Mouse (Mus musculus): Measurements from ENCODE around the gene Wrnip1. TPM values are rescaled to one million over a fixed set of nuclear protein-coding genes. Genes with fewer than 3 reads are reported as not detected.

Wrnip1 gene
- polyA plus RNA-seq, 1 experiment from 2014 or later, result 34.7 TPM

DNA sequence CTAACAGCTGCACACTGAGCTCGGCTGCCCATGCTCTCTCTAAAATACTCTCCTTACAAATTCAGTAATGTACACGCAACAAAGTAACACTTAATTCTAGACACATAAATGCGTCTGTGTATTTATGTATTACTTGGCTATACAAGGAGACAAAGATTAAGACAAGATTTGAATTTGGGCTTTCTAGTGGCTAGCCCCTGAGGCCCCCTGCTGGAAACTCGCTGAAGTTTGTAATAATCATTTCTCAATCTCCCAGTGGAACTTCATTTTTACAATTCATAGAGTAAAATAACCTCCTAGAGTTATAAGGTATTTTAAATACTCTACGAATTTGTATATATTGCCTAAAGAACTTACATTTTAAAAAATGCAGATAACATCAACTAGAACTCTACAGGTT lies 18.8 kb upstream of the Wrnip1 start:
- 68% methylated on average over 5 of the region's 5 CpGs for WGBS

DNA sequence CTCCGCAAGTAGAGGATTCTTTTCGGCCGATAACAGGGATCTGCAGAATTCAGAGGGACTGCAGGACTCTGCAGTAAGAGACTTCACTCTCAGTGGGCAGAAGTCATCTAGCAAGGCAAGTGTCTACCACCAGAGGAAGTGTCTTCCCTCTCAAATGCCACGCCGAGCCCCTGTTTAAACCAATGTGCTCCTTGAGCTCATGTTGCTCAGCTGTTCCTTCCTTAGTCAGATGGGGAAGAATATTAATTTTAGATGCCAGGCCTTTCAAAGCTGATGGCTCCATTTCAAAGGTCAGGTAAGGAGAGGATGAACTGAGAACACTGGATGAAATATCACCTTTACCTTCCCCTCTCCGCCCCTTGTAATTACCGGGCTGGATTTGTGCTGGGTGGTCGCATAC lies 18.0 kb upstream of the Wrnip1 start, which contains the start of gene Mylk4:
Gene Mylk4 (minus strand): TSS at position 139 of the 400 bp plus-strand sequence.
- 76% methylated on average over 8 of the region's 8 CpGs for WGBS
- H3K9me3 ChIP-seq, result no peaks in the 10 kb centered on the region
- no peak for ATAC-seq (ENCODE audit: insufficient number of reproducible peaks, insufficient read depth, low FRiP score, low TSS enrichment, low read depth)

More for the DNA sequence above, 18.8 kb upstream of the Wrnip1 start:
- H3K4me1 ChIP-seq (replicated peaks), result peaks cover 7% of the 10 kb centered on the region
- H3K9ac ChIP-seq (replicated peaks), result no peak overlapping the region
- H3K27me3 ChIP-seq, result no peaks in the 10 kb centered on the region; the same call in 1 of the 2 replicates
- H3K36me3 ChIP-seq, result no peaks in the 10 kb centered on the region
- ATAC-seq (ENCODE audit: insufficient number of reproducible peaks, insufficient read depth, low FRiP score, low TSS enrichment, low read depth), result no peak
- no peak overlapping the region for H3K4me3 ChIP-seq (replicated peaks)
- no peaks in the 10 kb centered on the region for H3K9me3 ChIP-seq
- no peak overlapping the region for H3K4me2 ChIP-seq
- H3K27ac ChIP-seq, result no peak overlapping the region

DNA sequence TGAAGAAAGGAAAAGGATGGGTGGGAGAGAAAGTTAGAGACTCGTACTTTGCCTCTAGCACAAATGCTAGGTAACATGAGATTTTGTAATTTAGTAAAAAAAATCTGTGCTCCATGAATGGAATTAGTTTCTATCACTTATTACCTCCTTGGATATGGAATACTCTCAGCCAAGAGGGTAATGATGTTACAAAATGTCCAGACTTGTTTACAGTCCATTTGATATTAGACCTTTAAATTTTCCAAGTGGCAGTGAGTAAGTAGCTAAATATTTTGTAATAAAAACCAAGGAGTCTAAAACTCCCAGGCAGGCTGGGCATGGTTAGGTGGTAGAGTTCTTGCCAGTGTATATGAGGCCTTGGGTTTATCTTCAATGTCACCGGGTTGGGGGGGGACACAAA lies 14.3 kb upstream of the Wrnip1 start:
- H3K9me3 ChIP-seq, result no peaks in the 10 kb centered on the region
- no peak overlapping the region for H3K4me3 ChIP-seq (replicated peaks)
- H3K27ac ChIP-seq, result no peak overlapping the region
- H3K4me1 ChIP-seq (replicated peaks), result no peaks in the 10 kb centered on the region
- H3K36me3 ChIP-seq, result no peaks in the 10 kb centered on the region
- ATAC-seq (ENCODE audit: insufficient number of reproducible peaks, insufficient read depth, low FRiP score, low TSS enrichment, low read depth), result no peak
- WGBS, result 71% methylated on average over 2 of the region's 2 CpGs
- H3K4me2 ChIP-seq, result no peak overlapping the region
- H3K9ac ChIP-seq (replicated peaks), result no peak overlapping the region
- no peaks in the 10 kb centered on the region; the same call in 1 of the 2 replicates for H3K27me3 ChIP-seq

More for the DNA sequence above, 18.0 kb upstream of the Wrnip1 start, which contains the start of gene Mylk4:
- Histone ChIP-seq H3K4me1 (replicated peaks) (peaks cover 3% of the 10 kb centered on the region), H3K4me3 (replicated peaks) (no peak within 1 kb of the TSS), H3K9ac (replicated peaks) (no peak within 1 kb of the TSS), H3K27ac (no peak within 1 kb of the TSS), H3K4me2 (no peak within 1 kb of the TSS), H3K36me3 (no peaks in the 10 kb centered on the region), H3K27me3 (no peaks in the 10 kb centered on the region; the same call in 1 of the 2 replicates)

DNA sequence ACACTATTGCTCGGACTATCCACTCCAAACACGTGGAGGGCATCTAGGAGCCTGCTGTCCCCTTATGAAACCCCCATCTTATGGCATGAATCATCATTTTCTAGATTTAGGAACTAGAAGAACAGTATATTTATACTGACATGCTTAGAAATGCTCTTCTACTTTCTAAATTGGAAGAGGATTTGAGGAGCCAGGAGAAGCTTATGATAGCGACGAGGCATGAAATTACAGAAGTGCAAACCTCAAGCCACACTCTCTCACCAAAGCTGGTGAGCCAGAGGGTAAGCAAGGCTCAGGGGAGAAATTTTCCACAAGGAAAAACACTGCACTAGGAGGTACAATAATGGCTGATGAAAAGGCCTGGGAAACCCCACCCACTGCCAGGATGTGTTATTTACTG lies 12.1 kb upstream of the Wrnip1 start:
- Histone ChIP-seq H3K9me3 (no peaks in the 10 kb centered on the region), H3K27me3 (no peaks in the 10 kb centered on the region), H3K4me1 (replicated peaks) (no peaks in the 10 kb centered on the region), H3K36me3 (no peaks in the 10 kb centered on the region), H3K9ac (replicated peaks) (no peak overlapping the region), H3K4me2 (no peak overlapping the region), H3K4me3 (replicated peaks) (no peak overlapping the region), H3K27ac (no peak overlapping the region)
- no peak for ATAC-seq (ENCODE audit: insufficient number of reproducible peaks, insufficient read depth, low FRiP score, low TSS enrichment, low read depth)
- WGBS, result 77% methylated on average over 4 of the region's 4 CpGs

DNA sequence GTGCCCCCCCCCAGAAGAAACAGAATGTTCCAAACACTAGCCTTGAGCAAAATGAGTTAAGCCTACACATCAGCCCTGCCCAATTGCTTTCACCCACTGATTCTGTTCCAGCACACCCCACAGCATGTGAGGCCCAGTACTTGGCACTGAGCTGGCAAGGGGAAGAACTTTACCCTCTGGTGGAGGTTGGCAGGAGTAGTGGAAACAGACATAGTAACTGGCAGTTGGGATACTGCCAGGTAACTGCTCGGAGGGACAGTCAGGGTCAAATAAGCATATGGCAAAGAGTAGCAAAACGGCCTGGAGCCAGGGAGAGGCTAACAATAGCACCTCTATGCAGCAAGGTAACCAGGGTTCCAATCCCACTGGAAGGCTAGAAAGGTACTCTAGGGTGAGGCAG lies 7.2 kb upstream of the Wrnip1 start:
- WGBS, result 77% methylated on average over 2 of the region's 2 CpGs
- Histone ChIP-seq H3K27me3 (no peaks in the 10 kb centered on the region), H3K9me3 (no peaks in the 10 kb centered on the region), H3K4me3 (replicated peaks) (no peak overlapping the region), H3K4me1 (replicated peaks) (peaks cover 9% of the 10 kb centered on the region; the same call in 1 of the 2 replicates), H3K36me3 (no peaks in the 10 kb centered on the region), H3K27ac (no peak overlapping the region), H3K9ac (replicated peaks) (no peak overlapping the region), H3K4me2 (no peak overlapping the region)
- ATAC-seq (ENCODE audit: insufficient number of reproducible peaks, insufficient read depth, low FRiP score, low TSS enrichment, low read depth), result no peak

DNA sequence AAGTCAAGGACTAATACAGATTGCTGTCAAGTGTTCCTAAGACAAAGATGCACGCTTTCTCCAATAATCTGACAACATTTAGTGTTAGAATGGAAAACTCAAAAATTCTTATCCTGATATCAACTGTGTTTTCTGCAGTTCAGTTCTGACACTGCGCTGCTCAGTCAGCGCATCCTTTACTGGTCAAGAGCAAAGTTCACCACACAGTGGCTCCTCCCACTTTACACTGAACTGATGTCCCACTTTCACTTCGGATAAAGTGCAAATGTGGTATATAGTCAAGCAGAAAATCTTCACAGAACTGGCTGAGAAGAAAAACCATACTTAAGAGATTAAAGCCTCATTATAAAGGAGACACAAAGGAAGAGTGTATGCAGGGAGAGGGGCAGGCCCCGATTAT lies 6.7 kb upstream of the Wrnip1 start:
- Histone ChIP-seq H3K27ac (no peak overlapping the region), H3K9ac (replicated peaks) (no peak overlapping the region), H3K27me3 (no peaks in the 10 kb centered on the region), H3K4me1 (replicated peaks) (peaks cover 9% of the 10 kb centered on the region; the same call in 1 of the 2 replicates), H3K36me3 (no peaks in the 10 kb centered on the region), H3K4me2 (no peak overlapping the region), H3K9me3 (no peaks in the 10 kb centered on the region), H3K4me3 (replicated peaks) (no peak overlapping the region)
- ATAC-seq (ENCODE audit: insufficient number of reproducible peaks, insufficient read depth, low FRiP score, low TSS enrichment, low read depth), result no peak
- WGBS, result 92% methylated on average over 5 of the region's 5 CpGs

DNA sequence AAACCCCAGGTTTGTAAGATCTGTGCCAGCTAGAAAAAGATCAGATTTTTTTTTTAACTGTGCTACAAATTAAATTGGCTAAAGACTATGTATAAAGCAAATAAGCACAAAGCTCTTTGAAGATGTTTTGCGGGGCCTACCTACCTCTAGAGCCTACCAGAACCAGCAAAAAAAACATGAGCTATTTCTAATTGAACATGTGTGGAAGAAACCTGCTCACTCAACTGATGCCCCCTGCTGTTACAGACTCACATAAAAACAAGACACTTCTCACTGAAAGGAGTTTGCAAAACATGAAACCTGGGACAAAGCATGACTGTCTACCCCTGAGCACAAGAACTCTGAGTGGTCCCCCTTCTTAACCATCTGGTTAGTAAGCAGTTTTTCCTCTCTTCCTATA lies 4.8 kb upstream of the Wrnip1 start:
- 0 out of 2 replicates have a peak, but pooled peaks have one; percentile 12 for ATAC-seq (ENCODE audit: insufficient number of reproducible peaks, insufficient read depth, low FRiP score, low TSS enrichment, low read depth)
- peaks cover 15% of the 10 kb centered on the region; the same call in 1 of the 2 replicates for H3K4me1 ChIP-seq (replicated peaks)
- no peak overlapping the region for H3K9ac ChIP-seq (replicated peaks)
- 45% methylated on average over 1 of the region's 1 CpGs for WGBS
- no peaks in the 10 kb centered on the region for H3K36me3 ChIP-seq
- H3K27me3 ChIP-seq, result no peaks in the 10 kb centered on the region
- no peak overlapping the region for H3K4me2 ChIP-seq
- H3K9me3 ChIP-seq, result no peaks in the 10 kb centered on the region
- peak overlapping the region; percentile 89 for H3K27ac ChIP-seq
- no peak overlapping the region for H3K4me3 ChIP-seq (replicated peaks)

DNA sequence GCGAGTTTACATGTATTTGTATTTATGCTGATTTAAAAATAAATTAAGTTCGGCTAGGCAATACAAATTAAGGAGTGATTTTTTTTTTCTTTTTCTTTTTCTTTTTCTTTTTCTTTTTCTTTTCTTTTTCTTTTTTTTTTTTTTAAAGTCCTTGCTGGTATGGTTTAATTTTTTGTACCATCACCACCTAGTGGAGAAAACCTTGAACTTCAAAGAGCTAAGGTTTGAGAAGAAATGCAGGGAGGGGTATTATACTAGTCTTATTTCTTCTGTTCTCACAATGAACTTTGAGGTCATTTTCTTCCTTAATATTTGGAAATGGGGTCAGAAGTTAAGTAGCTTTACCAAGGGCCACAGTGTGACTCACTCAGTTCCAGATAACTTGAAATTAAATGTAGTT lies 2.7 kb upstream of the Wrnip1 start:
- Histone ChIP-seq H3K27me3 (peaks cover 3% of the 10 kb centered on the region; the same call in 1 of the 2 replicates), H3K9ac (replicated peaks) (no peak overlapping the region), H3K4me1 (replicated peaks) (peaks cover 28% of the 10 kb centered on the region), H3K36me3 (no peaks in the 10 kb centered on the region), H3K4me2 (no peak overlapping the region), H3K27ac (no peak overlapping the region), H3K4me3 (replicated peaks) (no peak overlapping the region), H3K9me3 (no peaks in the 10 kb centered on the region)
- 67% methylated on average over 2 of the region's 2 CpGs for WGBS
- ATAC-seq (ENCODE audit: insufficient number of reproducible peaks, insufficient read depth, low FRiP score, low TSS enrichment, low read depth), result no peak

DNA sequence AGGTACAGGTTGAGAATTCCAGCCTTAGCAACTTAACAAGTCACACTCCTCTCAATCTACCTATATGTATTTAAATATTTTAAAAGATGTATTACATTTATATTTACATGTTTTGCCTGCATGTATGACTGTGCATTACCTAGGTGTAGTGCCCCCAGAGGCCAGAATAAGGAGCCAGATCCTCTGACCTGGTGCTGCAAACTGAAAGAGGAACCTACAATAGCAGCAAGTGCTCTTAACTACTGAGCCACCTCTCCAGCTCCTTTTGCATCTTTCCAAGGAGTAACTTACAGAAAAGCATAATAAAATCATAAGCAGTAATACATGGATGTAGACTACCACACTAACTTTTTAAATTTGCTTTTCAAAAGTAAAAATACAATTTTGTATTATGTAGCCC lies 979 bp upstream of the Wrnip1 start:
- Histone ChIP-seq H3K9ac (replicated peaks) (no peak overlapping the region), H3K4me1 (replicated peaks) (peaks cover 35% of the 10 kb centered on the region), H3K4me2 (peak overlapping the region; percentile 86), H3K4me3 (replicated peaks) (no peak overlapping the region), H3K27me3 (peaks cover 3% of the 10 kb centered on the region; the same call in 1 of the 2 replicates), H3K36me3 (peaks cover 3% of the 10 kb centered on the region; the same call in 1 of the 2 replicates), H3K9me3 (no peaks in the 10 kb centered on the region), H3K27ac (no peak overlapping the region)
- no peak for ATAC-seq (ENCODE audit: insufficient number of reproducible peaks, insufficient read depth, low FRiP score, low TSS enrichment, low read depth)

DNA sequence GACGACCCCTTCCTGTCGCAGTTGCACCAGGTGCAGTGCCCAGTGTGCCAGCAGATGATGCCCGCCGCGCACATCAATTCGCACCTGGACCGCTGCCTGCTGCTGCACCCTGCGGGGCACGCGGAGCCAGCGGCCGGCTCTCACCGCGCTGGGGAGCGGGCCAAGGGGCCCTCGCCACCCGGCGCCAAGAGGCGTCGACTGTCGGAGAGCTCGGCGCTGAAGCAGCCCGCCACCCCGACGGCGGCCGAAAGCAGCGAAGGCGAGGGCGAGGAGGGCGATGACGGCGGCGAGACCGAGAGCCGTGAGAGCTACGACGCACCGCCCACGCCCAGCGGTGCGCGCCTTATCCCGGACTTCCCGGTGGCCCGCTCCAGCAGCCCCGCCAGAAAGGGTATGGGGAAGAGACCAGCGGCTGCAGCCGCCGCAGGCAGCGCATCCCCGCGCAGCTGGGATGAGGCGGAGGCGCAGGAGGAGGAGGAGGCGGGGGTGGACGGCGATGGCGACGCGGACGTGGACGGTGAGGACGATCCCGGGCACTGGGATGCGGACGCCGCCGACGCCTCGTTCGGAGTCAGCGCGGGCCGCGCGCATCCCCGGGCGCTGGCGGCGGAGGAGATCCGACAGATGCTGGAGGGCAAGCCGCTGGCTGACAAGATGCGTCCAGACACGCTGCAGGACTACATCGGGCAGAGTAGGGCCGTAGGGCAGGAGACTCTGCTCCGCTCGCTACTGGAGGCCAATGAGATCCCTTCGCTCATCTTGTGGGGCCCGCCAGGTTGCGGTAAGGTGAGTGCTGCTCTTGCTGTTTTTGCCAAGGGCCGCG lies 632 bp downstream of the Wrnip1 start, which contains the start of gene D930007J09Rik:
Gene D930007J09Rik (minus strand): TSS at position 591 of the 823 bp plus-strand sequence.
- Histone ChIP-seq H3K4me3 (replicated peaks) (peak within 1 kb of the TSS; percentile 82), H3K4me2 (peak within 1 kb of the TSS; percentile 86), H3K27ac (peak within 1 kb of the TSS; percentile 72), H3K9ac (replicated peaks) (peak within 1 kb of the TSS; percentile 84), H3K36me3 (peaks cover 16% of the 10 kb centered on the region), H3K27me3 (peaks cover 3% of the 10 kb centered on the region; the same call in 1 of the 2 replicates), H3K4me1 (replicated peaks) (peaks cover 29% of the 10 kb centered on the region), H3K9me3 (no peaks in the 10 kb centered on the region)
- peak; percentile 19 for ATAC-seq (ENCODE audit: insufficient number of reproducible peaks, insufficient read depth, low FRiP score, low TSS enrichment, low read depth)
- under 1% methylated on average over 95 of the region's 95 CpGs for WGBS

DNA sequence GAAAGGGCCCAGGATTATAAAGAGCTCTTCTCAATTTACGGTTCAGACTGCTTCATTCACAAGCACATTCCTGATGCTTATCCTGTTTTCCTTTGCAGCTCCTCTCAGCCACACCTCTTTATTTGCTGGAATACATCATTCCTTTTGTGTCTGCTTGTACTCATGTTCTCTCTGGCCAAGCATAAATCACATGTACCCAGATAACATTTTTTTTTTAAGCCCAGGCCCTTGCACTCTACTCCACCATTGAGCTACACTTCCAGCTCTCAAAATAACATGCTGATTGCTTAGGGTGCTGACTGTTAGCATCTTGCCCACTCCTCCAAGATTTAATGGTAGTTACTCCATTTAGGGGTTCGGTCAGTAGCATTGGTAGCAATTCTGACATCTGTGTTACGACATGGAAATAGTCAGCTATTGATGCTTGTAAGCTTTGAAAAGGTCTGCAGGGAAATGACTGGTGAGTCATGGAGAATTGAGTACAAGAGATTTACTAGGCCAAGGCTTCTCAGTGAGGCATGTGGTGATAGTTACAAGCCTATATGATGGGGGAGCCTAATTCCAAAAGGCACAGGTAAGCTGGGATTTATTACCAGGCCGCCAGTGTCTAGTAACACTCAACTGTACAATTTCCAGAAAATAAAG lies 2.0 kb downstream of the Wrnip1 start:
- Histone ChIP-seq H3K36me3 (peaks cover 29% of the 10 kb centered on the region), H3K27ac (no peak overlapping the region), H3K27me3 (peaks cover 3% of the 10 kb centered on the region; the same call in 1 of the 2 replicates), H3K9ac (replicated peaks) (no peak overlapping the region), H3K4me2 (peak overlapping the region; percentile 86), H3K9me3 (no peaks in the 10 kb centered on the region), H3K4me3 (replicated peaks) (peak overlapping the region; percentile 82), H3K4me1 (replicated peaks) (peaks cover 26% of the 10 kb centered on the region)
- no peak for ATAC-seq (ENCODE audit: insufficient number of reproducible peaks, insufficient read depth, low FRiP score, low TSS enrichment, low read depth)
- 72% methylated on average over 4 of the region's 4 CpGs for WGBS
